Mouse (Mus musculus) splenic B cell, adult 2 months (primary cell): ENCODE measurements around the gene Hbs1l.

Experiments used
- DNase-seq: peaks from one replicate; pipeline ENCODE4 v3.0.0-alpha.2; 2011; ENCODE audit warnings: low read depth, low spot score
- H3K27me3 ChIP-seq: 2 replicates; pipeline ENCODE4 v1.6.1; 2012; ENCODE audit warnings: mild to moderate bottlenecking, low read length, moderate library complexity, mixed read lengths; ENCODE audit not compliant: control insufficient read depth, poor library complexity, insufficient read depth, severe bottlenecking
- H3K36me3 ChIP-seq: 2 replicates; pipeline ENCODE4 v1.6.1; 2012; ENCODE audit warnings: mild to moderate bottlenecking, low read length, moderate library complexity, mixed read lengths; ENCODE audit not compliant: control insufficient read depth, poor library complexity, insufficient read depth, severe bottlenecking

The Hbs1l gene

DNA sequence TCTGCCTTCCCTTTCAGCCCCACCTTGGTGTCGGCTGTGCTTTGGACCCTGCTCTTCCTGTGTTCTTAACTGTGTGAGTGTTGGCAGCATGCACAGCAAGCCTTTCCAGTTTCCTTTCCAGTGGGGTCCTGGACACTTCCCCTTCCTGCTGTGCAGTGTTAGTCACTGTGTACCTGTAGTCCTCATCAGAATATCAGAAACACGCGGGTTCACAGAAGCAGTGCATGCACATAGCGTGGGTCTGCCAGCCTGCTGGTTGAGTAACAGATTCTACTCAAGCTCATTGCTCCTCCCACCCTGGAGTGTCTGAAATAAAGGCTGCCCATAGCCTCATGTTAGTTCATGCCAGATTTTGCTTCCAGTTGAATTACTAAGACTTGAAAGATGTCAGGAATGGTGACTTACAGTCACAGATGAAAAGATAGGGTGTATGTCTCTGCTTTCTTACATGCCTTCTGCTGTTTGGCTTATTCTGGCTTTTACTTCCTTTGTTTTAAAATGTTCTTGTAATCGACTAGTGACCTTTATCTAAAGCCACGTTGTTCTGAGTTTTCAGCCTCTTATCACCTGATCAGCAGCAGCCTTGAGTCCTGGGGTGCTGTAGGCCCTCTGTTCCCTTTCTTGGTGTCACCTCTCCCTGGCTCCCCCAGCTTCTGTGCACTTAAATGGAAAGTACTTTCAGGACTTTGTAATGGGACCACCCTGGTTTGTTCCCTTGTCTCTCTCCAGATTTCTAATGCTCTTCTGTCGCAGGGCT lies 38.7 kb downstream of the Hbs1l start:
- H3K36me3 ChIP-seq, result peaks cover 5% of the 10 kb centered on the region; the same call in 1 of the 2 replicates
- no peak for DNase-seq
- H3K27me3 ChIP-seq, result no peaks in the 10 kb centered on the region

DNA sequence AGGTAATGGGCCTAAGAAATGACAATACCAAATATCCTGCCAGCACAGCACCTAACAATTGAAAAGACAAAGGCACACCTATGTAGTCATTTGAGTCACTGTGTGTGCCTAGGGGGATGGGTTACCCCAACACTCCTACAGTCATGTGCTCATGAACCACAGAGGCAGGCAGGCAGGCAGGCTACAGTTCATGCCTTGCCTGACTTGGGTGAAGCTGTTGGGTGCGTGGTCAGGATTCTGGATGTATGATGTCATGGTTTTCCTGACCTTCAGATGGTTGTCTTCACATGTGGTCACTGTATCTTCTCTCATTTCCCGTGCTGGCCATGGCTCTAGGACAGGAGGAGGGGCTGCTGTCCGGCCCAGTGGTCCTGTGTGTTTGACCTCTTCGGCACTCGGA lies 39.8 kb downstream of the Hbs1l start:
- DNase-seq, result no peak
- H3K27me3 ChIP-seq, result no peaks in the 10 kb centered on the region
- peaks cover 7% of the 10 kb centered on the region; the same call in 1 of the 2 replicates for H3K36me3 ChIP-seq

DNA sequence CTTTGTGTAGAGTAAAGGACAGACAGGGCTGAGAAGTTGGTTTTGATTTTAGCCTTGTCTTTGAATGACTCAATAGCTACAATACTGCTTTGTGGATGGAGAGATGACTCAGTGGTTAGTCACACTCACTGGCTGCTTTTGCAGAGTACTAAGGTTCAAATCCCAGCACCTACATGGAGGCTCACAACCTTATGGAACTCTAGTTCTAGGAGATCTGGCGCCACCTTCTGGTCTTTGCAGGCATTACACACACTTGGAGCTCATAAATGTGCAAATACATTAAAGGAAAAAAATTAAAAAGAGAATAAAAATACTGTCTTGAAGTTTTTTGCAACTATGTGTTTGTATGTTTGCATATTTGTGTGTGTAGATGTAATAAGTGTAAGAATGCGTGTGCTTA lies 41.4 kb downstream of the Hbs1l start:
- Histone ChIP-seq H3K27me3 (no peaks in the 10 kb centered on the region), H3K36me3 (peaks cover 12% of the 10 kb centered on the region)
- DNase-seq, result peak; percentile 64

DNA sequence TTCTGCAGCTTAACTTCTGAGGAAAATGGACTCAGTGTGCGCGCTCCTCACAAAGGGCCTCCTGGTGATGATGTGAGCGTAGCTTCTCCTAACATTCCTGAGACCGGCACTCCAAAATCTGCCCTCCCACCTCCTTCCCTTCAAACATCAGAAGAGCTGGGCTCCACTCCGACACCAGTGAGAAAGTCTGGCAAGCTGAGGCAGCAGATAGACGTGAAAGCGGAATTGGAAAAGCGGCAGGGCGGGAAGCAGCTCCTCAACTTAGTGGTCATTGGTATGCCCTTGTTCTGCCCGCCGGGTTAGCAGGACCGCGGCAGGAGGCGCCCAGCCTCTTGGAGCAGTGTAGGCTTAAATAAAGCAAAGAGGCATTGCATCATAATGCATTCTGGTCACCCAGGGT lies 45.9 kb downstream of the Hbs1l start:
- H3K36me3 ChIP-seq, result peaks cover 9% of the 10 kb centered on the region
- no peak for DNase-seq
- no peaks in the 10 kb centered on the region for H3K27me3 ChIP-seq

GRCm38 (mm10) chr10:21342331-21343005 lies 46.7 kb downstream of the Hbs1l start:
- no peak for DNase-seq
- no peaks in the 10 kb centered on the region for H3K27me3 ChIP-seq
- peaks cover 7% of the 10 kb centered on the region for H3K36me3 ChIP-seq

DNA sequence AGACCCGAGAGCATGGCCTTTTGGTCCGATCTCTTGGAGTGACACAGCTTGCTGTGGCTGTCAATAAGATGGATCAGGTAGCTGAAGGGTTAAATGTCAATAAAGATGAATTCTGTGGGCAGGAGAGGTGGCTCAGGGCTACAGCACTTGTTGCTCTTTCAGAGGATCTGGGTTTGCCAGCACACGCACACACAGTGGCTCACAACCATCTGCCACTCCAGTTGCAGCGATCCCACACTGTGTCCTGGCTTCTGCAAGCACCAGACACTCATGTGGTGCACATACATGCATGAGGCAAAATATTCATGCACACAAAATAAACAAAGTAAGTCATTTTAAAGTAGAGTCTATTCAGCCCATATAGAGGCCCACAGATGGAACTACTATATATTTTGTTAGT lies 51.6 kb downstream of the Hbs1l start:
- Histone ChIP-seq H3K36me3 (peaks cover 4% of the 10 kb centered on the region; the same call in 1 of the 2 replicates), H3K27me3 (no peaks in the 10 kb centered on the region)
- DNase-seq, result no peak

- Histone ChIP-seq H3K36me3 (peaks cover 4% of the 10 kb centered on the region; the same call in 1 of the 2 replicates), H3K27me3 (no peaks in the 10 kb centered on the region)
- DNase-seq, result no peak
Observed at GRCm38 (mm10) chr10:21349449-21349848, 53.7 kb downstream of the Hbs1l start.

DNA sequence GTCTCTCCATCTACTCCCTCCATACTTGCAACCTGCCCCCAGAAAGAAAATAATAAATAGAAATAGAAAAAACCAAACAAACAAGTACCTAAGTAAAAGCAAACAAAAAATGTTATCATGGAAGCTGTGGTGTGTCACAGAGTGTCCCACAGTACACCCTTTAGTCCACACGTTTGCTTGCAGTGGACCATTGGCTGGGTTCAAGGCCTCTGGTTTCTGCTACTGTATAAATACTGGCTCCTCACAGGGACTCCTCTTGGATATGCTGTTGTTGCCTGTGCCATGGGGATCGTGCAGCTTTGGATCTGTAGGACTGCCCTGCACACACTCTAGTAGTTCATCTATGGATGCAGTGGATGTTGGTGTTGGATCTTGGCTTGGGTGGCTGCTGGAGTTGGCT lies 54.2 kb downstream of the Hbs1l start:
- Histone ChIP-seq H3K27me3 (no peaks in the 10 kb centered on the region), H3K36me3 (peaks cover 4% of the 10 kb centered on the region; the same call in 1 of the 2 replicates)
- DNase-seq, result no peak

DNA sequence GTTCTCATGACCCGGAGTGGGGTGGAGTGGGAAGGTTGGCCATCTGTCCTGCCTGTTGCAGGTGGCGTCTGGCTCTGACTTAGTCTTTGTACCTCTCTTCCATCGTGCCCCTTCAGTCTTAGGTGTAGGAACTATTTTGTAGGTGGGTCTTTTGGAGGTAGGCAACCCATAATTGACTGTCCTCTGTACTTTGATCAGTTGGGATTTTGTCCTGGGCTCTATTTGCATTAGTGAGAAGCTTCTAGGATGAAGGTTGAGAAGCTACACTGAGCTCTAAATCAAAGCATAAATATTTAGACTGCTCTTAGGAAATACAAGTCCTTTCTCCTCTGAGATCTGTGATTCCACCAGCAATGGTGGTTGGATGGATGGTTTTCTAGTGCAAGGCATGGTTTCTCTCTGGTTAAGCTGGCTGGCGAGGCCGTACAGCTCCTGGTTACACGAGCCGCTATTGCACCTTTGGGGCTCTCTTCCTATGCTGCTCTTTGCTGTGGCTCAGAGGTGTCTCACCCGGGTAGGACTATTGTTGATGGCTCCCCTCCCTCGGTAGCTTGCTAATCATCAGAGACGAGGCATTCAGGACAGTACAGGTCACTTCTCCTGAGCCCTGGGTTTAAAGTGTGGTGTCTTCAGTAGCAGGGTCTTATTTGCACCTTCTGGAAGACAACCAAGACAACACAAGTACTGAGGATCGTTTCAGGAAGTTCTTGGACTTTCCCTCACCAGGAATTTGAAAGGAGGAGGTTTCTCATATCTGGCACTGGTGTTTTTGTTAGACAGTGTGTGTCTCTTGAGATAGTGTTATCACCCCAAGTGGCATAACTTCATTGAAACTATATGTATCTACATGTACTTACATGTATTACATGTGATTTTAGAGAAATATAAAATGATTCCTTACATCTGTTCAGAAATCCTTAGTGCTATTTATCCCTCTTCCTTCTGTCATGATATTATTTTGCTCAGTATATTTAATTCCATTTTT lies 55.0 kb downstream of the Hbs1l start:
- peaks cover 4% of the 10 kb centered on the region; the same call in 1 of the 2 replicates for H3K36me3 ChIP-seq
- no peaks in the 10 kb centered on the region for H3K27me3 ChIP-seq
- DNase-seq, result no peak

GRCm38 (mm10) chr10:21351766-21352165 lies 56.0 kb downstream of the Hbs1l start:
- DNase-seq, result no peak
- Histone ChIP-seq H3K27me3 (no peaks in the 10 kb centered on the region), H3K36me3 (peaks cover 4% of the 10 kb centered on the region; the same call in 1 of the 2 replicates)

- Histone ChIP-seq H3K36me3 (peaks cover 4% of the 10 kb centered on the region; the same call in 1 of the 2 replicates), H3K27me3 (no peaks in the 10 kb centered on the region)
- no peak for DNase-seq
Observed at GRCm38 (mm10) chr10:21353890-21354289, 58.1 kb downstream of the Hbs1l start.

DNA sequence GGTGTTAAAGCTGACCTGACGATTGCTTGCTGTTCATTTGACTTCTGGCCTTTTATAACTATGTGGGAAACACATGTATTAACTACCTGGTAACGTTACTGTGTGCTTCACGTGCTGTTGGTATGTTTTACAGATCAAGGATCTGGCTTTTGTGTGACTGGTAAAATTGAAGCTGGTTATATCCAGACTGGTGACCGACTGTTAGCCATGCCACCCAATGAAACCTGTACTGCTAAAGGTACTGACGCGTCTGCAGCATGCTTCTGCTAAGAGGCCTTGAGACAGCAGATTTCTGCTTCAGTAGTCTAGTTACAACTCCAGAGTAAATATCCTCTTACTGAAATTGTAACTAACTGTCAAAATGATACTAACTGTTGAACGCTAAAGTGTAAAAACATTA lies 58.7 kb downstream of the Hbs1l start:
- Histone ChIP-seq H3K27me3 (no peaks in the 10 kb centered on the region), H3K36me3 (peaks cover 4% of the 10 kb centered on the region; the same call in 1 of the 2 replicates)
- DNase-seq, result no peak

- no peaks in the 10 kb centered on the region for H3K27me3 ChIP-seq
- H3K36me3 ChIP-seq, result peaks cover 5% of the 10 kb centered on the region; the same call in 1 of the 2 replicates
- DNase-seq, result no peak
Observed at GRCm38 (mm10) chr10:21357986-21358385, 62.2 kb downstream of the Hbs1l start.

- Histone ChIP-seq H3K27me3 (no peaks in the 10 kb centered on the region), H3K36me3 (peaks cover 5% of the 10 kb centered on the region; the same call in 1 of the 2 replicates)
- no peak for DNase-seq
Observed at GRCm38 (mm10) chr10:21359086-21359485, 63.3 kb downstream of the Hbs1l start.
